Mouse (Mus musculus) gastrocnemius, postnatal 10 days (tissue): ENCODE data around the gene E130308A19Rik. TPM values are rescaled to one million over a fixed set of nuclear protein-coding genes. Genes with fewer than 3 reads are reported as not detected.
"Not testable (repeated sequence)": the region's sequence is repeated elsewhere in the genome, so short reads cannot be mapped to it uniquely, and the experiment has no call there.

Experiments
- DNase-seq: peaks from one replicate; pipeline ENCODE4 v3.0.0; 2021; ENCODE audit warnings: mixed read lengths
- total RNA-seq, 2 experiments: library from RNA; stranded (reverse); gene quantifications; 2 replicates each; pipeline ENCODE4 v1.2.3; 2021

E130308A19Rik gene
- total RNA-seq, 2 experiments from 2014 or later = 7.0 to 7.7 TPM

GRCm38 (mm10) chr4:59786661-59787060 lies 160.7 kb downstream of the E130308A19Rik start:
- DNase-seq = peak; percentile 85

- DNase-seq = no peak
These were observed 161.1 kb downstream of the E130308A19Rik start for GRCm38 (mm10) chr4:59787126-59787525.

GRCm38 (mm10) chr4:59789015-59789414 lies 163.0 kb downstream of the E130308A19Rik start:
- DNase-seq = no peak

- DNase-seq = not testable (repeated sequence)
These were observed 167.6 kb downstream of the E130308A19Rik start for GRCm38 (mm10) chr4:59793626-59794025.

GRCm38 (mm10) chr4:59794116-59794515 lies 168.1 kb downstream of the E130308A19Rik start:
- DNase-seq = no peak

GRCm38 (mm10) chr4:59795788-59796455 lies 169.9 kb downstream of the E130308A19Rik start:
- DNase-seq = no peak

GRCm38 (mm10) chr4:59800181-59800580 lies 174.2 kb downstream of the E130308A19Rik start:
- no peak for DNase-seq

- DNase-seq = no peak
These were observed 175.5 kb downstream of the E130308A19Rik start, which contains the start of gene Inip for GRCm38 (mm10) chr4:59801489-59801888. Gene Inip (minus strand): TSS chr4:59801589.

- DNase-seq = no peak
These were observed 176.1 kb downstream of the E130308A19Rik start for GRCm38 (mm10) chr4:59802107-59802506.

GRCm38 (mm10) chr4:59802792-59803191 lies 176.8 kb downstream of the E130308A19Rik start:
- no peak for DNase-seq

GRCm38 (mm10) chr4:59803358-59803757 lies 177.3 kb downstream of the E130308A19Rik start:
- no peak for DNase-seq

GRCm38 (mm10) chr4:59804754-59805153 lies 178.7 kb downstream of the E130308A19Rik start:
- DNase-seq = no peak

GRCm38 (mm10) chr4:59805181-59805967 lies 179.4 kb downstream of the E130308A19Rik start, which contains the start of gene Snx30:
Gene Snx30 (plus strand): TSS chr4:59805840.
- DNase-seq = peak; percentile 90

- DNase-seq = peak; percentile 48
These were observed 180.2 kb downstream of the E130308A19Rik start for GRCm38 (mm10) chr4:59805968-59806878.

- no peak for DNase-seq
These were observed 180.8 kb downstream of the E130308A19Rik start for GRCm38 (mm10) chr4:59806879-59807195.

GRCm38 (mm10) chr4:59807521-59807920 lies 181.5 kb downstream of the E130308A19Rik start:
- DNase-seq = no peak

GRCm38 (mm10) chr4:59808396-59808795 lies 182.4 kb downstream of the E130308A19Rik start:
- DNase-seq = no peak

Other genes starting within 250 kb of the E130308A19Rik start
- 1 to 10 TPM; 1.5 to 1.6 TPM for gene Susd1, start 187.6 kb upstream of the E130308A19Rik start, total RNA-seq
- 10 to 100 TPM; 27.9 to 31.7 TPM for gene Ptbp3, start 76.8 kb upstream of the E130308A19Rik start, total RNA-seq
- gene Hsdl2, start 44.6 kb upstream of the E130308A19Rik start, total RNA-seq = 10 to 100 TPM; 48.3 to 51.6 TPM
- gene Inip, start 175.4 kb downstream of the E130308A19Rik start, total RNA-seq = 1 to 10 TPM; 4.9 to 7.1 TPM
- gene Snx30, start 179.6 kb downstream of the E130308A19Rik start, total RNA-seq = 10 to 100 TPM in 1 of 2 experiments, 1 to 10 TPM in 1; 5.9 to 10.8 TPM